Mouse (Mus musculus) liver, adult (tissue): Measurements from ENCODE around the gene BC030870.

ENCODE experiments used
- GATA4 ChIP-seq: IDR thresholded peaks from 2 replicates; pipeline ENCODE4 v1.6.1; 2014; ENCODE audit warnings: mild to moderate bottlenecking, low read length; ENCODE audit not compliant: insufficient replicate concordance

Gene BC030870

DNA sequence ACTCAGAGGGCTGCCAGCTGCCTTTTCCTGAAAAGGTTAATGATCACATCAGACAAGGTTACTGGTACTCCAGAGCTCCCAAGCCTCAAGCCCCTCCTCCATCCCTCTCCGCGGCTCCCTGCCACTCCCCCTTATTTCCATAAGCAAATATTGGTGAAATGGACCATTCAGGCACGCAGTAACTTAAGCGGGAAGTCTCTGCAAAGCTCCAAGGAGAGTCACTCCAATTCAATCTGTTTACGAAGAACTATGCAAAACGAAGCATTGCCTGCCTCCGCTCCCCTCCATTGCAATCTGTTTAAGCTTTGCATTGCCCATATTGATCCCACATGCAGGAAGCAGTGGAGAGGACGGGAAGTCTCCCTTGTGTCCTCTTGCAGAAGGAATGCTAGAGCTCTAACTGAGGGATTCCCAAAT, 92.2 kb downstream of the BC030870 start, which contains the start of gene Apela:
Apela (minus strand) TSS at position 220 of the 417 bp plus-strand sequence.
- TF ChIP-seq GATA4 = no peak
